Mouse (Mus musculus): ENCODE results near the gene Lhx5.
A peak's percentile ranks its signal among the peaks of the same experiment; 100 is the strongest.

Gene Lhx5

DNA sequence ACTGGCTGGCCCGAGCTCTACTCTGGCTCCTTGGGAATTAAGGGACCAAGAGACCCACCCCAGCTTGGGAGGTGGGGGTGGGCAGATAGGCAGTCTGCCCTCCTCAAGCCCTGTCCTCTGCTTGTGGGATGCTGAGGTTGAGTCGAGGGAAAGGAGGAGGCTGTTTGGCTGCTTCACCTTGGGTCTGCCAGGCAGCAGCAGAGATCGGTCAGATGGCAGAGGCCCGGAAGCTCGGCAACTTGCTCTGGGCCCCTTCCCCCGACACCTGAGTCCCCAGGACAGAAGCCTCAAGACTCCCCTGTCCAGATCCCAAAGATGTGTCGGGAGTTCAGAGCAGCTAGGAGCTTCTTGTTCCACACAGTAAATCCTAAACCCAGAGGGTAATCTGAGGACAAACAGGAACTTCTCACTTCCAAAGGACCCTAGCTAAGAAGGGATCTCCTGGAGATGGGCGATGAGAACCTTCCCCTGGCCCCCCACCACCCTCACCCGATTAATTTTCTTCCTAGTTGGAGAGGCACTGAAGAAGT lies 1.1 kb downstream of the Lhx5 start:
- no peak for DNase-seq (ENCODE audit: low spot score)

DNA sequence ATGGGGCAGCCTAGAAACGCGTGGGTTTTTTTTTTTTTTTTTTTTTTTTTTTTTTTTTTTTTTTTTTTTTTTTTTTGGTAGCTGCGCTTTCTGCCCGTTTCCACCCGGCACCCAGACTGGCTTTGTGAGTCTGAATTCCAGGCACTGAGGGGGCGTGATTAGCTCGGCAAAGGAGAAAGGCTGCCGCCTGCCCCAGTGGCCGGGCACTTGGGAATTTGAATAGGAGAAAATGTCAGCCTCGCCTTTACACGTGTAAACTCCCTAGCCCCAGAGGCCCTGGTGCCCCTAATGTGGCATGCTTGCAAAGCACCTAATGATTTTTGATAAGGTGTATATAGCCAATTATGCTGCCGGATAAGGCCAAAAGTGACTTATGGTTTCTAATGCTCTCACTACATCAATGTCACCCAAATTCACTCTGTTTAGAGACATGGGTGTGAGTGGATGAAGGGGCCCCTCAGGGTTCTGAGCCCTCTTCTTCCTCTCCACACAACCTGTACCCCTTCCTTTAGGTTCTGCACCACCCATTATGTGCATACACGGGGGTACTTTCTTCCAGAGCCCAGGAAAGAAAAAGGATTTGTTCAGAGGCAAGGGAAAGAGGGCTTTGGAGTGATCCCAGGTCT lies 1.7 kb downstream of the Lhx5 start:
- DNase-seq (ENCODE audit: low spot score) = no peak

DNA sequence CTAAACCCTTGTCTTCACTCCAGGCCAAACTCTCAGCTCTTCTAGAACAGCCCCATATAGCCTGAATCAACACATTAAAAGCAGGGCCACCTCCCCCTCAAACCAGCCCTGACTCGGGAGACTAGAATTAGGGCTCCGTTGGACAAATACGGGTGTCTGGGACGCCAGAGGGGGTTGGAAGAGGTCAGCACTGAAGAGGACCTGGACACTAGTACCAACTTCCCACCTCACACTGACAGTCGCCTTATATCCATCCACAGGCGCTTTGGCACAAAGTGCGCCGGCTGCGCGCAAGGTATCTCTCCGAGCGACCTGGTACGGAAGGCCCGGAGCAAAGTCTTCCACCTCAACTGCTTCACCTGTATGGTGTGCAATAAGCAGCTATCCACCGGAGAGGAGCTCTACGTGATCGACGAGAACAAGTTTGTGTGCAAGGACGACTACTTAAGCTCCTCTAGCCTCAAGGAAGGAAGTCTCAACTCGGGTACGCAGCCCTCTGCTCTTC lies 2.8 kb downstream of the Lhx5 start:
- no peak for DNase-seq (ENCODE audit: low spot score)

DNA sequence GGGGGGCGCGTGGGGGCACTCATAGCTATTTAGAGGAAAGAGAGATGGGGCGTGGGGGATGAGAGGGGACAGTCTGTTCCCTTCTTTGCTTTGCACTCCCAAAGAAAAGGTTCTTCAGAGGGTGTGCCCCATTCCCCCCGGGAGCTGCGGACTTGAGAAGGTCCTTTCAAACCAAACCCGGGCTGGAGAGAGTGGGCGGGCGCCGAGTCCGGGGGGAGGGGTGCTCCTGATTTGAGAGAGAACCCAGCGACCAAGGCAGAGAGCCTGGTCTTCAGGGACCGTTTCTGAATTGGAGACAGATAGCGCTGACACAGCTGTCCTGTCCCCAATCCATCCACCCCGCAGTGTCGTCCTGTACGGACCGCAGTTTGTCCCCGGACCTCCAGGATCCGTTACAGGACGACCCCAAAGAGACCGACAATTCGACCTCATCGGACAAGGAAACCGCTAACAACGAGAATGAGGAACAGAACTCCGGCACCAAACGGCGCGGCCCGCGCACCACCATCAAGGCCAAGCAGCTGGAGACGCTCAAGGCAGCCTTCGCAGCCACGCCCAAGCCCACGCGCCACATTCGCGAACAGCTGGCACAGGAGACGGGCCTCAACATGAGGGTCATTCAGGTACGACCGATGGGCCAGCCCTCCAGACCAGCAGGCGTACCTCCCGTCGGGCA lies 3.6 kb downstream of the Lhx5 start:
- DNase-seq (ENCODE audit: low spot score) = no peak

DNA sequence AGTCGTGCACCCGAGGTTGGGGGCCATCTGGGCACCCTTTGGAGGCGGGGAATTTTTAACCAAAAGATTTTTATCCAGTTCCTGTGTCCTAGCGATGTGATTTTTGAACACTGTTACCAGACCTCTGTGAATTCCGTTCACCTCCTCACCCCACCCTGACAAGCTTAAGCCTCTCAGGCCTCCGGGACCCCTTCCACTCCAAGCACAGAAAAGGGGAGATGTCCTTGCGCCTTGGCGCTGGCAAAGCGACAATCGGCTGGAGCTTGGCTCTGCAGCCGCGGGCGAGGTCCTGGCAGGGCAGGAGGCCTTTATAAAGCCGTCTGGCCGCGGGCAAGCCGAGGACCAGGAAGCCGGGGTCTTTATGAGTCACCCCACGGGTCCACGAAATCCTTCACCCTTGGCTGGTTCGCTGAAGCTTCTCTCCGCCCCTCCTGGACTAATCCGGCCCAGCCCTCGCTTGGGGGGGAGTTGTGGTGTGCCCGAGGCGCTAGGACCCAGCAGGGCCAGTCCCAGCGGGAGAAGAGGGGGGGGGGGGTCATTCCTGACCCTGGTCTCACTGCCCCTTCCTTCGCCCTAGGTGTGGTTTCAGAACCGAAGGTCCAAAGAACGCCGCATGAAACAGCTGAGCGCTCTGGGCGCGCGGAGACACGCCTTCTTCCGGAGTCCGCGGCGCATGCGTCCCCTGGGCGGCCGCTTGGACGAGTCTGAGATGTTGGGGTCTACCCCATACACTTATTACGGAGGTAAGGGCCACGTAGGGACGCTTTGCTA lies 4.4 kb downstream of the Lhx5 start:
- no peak for DNase-seq (ENCODE audit: low spot score)

DNA sequence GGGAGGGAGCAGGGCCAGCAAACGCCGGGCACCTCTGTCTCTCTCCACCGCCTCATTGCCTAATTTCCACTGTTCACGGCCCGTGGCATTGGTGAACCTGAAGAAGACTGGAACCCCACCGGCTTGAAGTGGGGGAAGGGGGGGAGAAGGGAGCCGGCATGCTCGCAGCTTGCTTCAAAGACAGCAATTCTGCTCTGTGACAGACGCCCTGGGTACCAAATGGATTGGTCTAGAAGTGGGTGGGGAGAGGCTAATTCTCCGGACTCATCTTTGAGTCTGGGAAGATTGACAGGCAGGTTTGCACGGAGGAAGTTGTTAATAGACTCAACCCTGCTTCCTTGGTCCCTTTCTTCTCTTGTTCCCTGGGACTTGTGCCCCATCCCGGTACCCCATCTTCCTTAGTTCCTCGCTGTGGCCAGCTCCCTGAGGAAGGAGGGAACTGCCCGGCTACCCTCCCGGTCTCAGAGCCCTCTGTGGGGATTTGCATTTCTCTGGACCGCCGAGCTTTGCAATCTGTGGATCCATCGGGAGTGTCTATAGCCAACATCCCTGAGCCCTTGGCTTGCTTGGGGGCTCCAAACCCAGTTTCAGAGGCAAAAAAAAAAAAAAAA lies 5.5 kb downstream of the Lhx5 start:
- no peak for DNase-seq (ENCODE audit: low spot score)

DNA sequence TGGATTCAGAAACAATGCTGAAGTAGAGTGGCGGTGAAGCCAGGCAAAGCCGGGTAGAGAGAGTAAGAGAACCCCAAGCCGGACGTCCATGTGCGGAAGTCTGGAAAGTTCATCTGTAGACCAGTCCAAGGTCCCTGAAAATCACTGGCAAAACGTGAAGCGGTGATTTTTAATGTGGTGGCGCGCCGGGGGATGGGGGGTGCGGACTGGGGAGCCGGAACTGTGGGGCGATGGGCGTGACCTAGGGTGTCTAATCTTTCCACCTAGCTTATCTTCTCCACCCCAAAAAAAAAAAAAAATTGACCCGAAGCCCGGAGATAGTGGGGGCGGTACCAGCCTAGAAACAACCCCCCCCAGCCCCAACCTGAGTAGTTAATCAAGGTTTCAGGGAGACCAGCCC lies 6.0 kb downstream of the Lhx5 start:
- DNase-seq (ENCODE audit: low spot score) = no peak

DNA sequence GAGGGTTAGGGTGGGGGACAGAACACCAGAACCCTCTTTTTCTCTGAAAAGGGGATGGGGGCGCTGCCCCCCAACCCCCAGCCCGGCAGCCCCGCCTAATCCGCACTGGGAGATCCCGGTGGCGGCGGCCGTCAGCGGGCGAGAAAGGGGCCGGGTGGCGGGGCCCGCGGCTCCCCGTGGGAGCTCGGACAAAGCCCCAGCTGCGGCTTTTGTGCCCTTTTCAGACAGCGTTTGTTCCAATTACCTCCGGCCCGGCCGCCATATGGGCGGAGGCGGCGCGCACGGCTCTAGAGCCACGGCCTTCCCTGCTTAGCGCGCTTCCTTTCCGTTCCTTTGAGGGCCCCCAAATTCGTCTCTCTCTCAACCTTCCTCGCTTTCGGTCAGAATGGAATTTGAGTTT lies 6.5 kb downstream of the Lhx5 start:
- DNase-seq (ENCODE audit: low spot score) = no peak

DNA sequence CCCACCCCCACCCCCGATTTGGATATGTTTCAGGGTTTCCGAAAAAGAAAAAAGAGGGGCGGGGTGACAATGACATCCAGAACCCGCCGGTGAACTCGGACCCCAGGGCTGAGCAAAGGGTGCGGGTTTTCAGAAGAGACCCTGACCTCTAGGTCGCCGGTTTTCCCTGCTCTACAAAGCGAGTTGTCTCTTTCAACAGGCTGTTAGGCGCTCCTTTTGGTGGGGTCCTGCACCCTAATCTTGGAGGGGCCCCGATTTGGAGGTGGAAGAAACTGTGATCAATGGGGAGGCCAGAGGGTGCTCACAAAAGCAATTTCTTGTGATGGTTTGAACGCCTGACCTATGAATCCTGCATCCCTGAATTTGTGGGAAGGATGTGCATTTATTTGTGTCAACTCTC lies 7.0 kb downstream of the Lhx5 start:
- no peak for DNase-seq (ENCODE audit: low spot score)

DNA sequence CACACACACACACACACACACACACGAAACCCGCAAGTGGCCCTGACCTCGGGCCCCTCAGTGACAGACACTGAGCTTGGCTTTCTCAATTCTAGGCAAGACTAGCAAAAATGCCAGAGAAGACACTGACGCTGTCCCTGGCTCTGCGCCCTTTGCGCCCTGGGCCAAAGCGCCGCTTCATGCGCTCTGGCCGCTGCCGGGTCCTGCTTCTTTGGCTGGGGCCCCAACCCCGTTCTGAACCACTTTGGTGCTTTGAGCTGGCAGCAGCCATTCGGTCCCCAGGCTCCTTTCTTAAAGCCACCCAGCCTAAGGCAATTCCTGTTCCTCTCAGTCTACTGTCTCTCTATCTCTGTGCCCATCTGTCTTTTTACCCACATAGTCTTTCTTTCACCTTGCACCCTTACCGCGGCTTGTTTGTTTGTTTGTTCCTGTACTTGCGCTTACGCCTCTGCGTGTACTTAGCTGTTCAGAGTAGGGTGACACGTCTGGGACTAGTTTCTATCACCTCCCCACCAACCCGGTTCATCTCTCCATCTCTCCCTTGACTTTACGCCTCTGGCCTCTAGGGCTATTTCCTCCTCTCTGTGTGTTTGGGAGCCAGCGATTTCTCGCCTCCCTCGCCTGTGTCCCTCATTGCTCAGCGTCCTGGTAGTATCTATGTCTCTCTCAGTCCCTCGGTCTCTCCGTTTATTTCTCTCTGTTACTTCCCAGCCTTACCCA lies 7.7 kb downstream of the Lhx5 start:
- DNase-seq (ENCODE audit: low spot score) = no peak

DNA sequence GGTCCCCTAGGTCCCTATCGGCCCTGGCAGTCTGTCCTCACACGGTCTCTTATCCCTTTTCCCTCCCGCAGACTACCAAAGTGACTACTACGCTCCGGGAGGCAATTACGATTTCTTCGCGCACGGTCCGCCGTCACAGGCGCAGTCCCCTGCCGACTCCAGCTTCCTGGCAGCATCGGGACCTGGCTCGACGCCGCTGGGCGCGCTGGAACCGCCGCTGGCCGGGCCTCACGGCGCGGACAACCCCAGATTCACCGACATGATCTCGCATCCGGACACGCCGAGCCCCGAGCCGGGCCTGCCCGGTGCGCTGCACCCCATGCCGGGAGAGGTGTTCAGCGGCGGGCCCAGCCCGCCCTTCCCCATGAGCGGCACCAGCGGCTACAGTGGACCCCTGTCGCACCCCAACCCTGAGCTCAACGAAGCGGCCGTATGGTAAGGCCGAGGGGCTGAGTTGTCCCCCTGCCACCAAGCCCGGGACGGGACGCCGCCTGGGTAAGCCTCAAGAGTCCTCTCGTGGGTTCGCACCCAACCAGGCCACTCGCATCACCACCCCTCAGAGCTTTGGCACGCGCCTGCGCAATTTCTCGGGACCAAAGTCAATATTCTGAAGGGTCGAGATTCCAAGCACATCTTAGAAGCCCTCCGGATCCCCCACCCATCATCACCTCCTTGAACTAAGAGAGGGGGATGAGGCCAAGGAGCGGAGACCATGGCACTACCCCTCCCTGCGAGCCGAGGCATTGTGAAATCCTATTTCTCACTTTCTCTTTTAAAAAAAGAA lies 8.6 kb downstream of the Lhx5 start:
- DNase-seq (ENCODE audit: low spot score) = no peak

DNA sequence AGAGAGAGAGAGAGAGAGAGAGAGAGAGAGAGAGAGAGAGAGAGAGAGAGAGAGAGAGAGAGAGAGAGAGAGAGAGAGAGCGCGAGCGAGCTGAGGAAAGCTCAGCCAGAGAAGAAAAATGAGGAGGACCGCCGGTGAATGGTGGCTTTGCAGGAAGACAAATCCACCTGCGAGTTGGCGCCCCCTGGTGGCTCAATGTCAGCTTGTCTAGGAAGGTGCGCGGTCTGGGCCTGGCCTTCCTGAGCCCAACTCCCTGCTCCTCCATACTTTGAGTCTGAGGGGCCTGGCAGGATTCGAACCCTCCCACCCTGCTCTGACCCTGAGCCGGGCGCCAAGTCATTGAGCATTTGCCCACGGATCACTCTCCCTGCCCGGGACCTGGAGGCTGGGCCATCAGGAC lies 9.2 kb downstream of the Lhx5 start:
- peak; percentile 82 for DNase-seq (ENCODE audit: low spot score)

DNA sequence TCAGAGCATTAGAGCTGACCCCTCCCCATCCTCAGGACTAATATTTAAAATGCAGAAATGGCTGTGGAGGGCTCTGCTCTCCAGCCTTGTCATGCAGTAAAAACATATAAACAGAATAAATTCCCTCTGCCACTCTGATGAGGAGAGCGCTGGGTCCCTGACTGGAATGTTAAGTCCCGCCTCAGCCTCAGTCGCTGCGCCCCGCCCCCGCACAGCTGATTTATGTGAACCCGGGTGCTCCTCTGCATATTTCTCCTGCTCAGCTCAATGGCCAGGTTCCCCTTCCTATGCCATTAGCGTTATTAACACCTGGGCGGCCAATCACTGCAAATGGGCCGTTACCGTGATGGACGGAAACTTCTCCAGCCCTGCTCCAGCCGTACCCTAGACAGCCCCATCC lies 15.8 kb downstream of the Lhx5 start:
- DNase-seq (ENCODE audit: low spot score) = no peak

DNA sequence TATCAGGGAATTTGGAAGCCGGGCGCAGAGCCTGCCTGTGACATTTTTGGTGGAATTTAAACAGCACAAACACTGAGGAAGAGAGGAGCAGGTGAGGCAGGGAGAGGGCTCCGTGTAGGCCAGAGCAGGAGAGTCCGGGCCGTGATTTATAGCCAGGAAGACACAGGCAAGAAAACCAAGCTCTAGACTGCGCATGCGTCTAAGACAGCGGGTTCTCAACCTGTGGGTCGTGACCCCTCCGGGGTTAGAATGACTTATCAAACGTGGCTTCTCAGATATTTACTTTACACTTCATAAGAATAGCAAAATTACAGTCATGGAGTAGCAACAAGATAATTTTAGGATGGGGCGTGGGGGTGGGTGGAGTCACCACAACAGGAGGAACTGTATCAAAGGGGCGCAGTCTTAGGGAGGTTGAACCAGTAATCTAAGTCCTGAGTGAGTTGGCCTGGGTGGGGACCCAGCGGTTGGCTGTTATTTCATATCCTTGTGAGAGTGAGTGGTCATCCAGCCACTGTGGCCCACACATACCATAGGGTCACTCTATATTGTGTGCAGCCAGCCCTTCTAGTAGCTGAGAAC lies 23.3 kb downstream of the Lhx5 start:
- no peak for DNase-seq (ENCODE audit: low spot score)

DNA sequence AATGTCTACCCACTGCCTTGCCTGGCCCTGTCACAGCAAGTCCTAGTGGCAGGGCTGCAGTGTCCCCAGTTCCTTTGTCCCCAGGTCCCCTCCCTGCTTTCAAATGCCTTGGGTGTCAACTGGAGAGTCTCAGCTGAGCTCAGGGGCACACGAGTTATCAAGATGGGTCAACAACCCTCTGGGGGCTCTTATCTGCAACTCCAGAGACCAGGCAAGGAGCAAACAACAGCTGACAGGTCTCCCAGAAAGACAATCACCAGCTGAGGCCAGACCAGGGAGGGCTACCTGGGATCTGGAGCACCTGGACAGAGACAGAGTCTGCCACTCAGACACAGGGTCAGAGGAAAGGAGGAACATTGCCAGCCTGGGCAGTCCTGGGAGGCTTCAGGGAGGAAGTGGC lies 24.8 kb downstream of the Lhx5 start:
- no peak for DNase-seq (ENCODE audit: low spot score)

DNA sequence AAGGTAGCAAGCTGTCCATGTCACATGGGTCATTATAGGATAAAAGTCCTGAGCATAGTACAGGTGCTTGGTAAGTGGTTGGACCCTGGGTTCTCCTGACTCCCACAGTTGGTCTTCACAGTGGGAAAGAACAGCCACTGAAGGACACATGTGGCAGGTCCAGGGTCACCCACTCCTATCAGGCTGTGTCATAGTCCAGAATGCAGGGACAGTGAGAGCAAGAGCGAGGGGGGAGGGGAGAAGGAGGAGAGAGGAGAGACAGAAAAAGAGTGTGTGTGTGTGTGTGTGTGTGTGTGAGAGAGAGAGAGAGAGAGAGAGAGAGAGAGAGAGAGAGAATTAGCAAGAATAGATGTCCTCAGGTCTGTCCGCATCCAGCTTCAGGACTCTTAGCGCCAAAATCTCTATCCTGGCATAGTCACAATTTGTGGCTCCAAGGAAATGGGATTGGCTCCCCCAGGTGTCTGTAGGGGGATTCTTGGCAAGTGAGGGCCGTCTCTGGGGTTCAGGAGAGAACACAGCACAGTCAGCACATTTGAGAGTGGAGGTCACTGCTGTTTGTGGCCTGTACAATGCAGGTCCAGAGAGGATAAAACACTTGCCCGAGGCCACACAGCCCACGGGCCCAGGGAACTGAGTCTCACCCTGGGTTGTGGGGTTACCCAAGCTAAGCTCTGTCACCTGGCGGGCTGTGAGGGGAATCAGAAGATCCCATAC lies 25.5 kb downstream of the Lhx5 start:
- DNase-seq (ENCODE audit: low spot score) = no peak

DNA sequence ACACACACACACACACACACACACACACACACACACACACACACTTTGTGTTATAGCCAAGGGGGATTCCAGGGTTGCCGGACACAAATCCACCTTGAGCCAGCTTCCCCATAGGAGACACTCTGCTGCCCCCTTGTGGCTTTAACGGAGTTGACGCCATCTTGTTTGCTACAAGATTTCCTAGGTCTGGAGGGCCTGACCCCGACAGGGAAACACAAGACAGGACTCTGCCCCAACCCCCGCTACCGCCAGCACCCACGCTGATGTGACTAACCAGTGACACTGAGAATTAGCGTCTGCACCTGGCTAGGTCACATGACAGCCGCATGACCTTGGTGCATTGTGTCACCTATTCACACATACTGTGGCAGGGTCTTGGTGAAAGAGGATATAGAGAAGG lies 26.1 kb downstream of the Lhx5 start:
- peak; percentile 79 for DNase-seq (ENCODE audit: low spot score)

DNA sequence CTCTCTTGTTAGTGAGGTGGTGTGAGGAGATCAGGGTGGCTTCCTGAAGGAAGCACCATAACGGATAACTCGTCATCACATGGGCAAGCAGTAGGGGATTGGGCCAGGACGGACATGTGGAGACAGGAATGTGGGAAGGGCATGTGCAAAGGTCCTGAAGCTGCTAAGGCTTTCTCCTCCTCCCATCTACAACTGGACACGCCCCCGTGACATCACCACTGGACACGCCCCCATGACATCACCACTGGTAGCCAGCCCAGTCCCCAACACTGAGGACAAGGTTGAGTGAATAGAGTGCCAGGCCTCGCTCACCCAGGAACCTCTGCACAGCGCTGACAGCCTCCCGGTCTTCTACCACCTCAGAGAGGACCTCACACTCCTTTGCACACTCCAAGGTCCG lies 27.6 kb downstream of the Lhx5 start:
- no peak for DNase-seq (ENCODE audit: low spot score)

DNA sequence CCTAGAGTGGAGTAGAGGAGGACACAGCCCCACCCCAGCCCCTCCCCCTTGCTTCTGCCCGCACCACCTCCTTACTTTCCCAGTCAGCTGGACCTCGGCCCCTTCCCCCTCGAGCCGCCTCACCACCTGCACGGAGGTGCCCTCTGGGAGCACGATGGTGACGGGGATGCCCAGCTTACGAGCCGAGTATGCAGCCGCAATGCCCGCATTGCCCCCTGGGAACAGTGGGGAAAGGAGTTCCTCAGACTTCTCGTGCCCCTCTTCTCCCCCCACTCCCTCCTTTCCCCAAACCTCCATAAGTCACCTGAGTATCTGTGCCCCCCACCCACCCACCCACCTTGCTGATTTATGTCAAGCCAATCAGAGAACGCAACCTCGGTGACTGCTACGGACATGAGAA lies 30.4 kb downstream of the Lhx5 start:
- DNase-seq (ENCODE audit: low spot score) = no peak

DNA sequence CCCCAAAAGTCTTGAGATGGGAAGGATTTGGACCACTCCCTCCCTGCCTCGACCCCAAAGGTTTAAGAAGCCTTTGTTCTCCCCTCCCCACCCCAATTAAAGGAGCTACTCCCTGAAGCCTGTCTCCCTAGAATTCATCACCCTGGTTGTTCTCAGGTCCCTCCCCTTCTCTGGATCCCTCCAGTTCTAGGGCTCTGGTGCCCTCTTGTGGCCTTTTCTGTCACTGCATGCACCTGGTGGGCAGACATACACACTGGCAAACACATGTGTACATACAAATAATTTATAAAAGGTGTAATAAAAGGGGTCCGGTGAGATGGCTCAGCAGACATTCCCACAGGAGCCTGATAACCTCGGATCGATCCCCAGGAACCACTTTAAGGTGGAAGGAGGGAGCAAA lies 32.8 kb downstream of the Lhx5 start:
- DNase-seq (ENCODE audit: low spot score) = no peak

Measured in adipocyte (in vitro differentiated cells).